Mouse (Mus musculus) embryonic fibroblast, embryonic 13.5 days (primary cell): ENCODE measurements around the gene C2cd4c.

Experiments used
- CTCF ChIP-seq: IDR thresholded peaks from 2 replicates; pipeline ENCODE4 v1.5.1; 2011; ENCODE audit warnings: mild to moderate bottlenecking, control low read depth, low read length, moderate library complexity, borderline replicate concordance; ENCODE audit not compliant: insufficient read depth
- POLR2A ChIP-seq: IDR thresholded peaks from 2 replicates; pipeline ENCODE4 v1.6.1; 2011; ENCODE audit warnings: low read depth, mild to moderate bottlenecking, control low read depth, low read length, moderate library complexity

DNA sequence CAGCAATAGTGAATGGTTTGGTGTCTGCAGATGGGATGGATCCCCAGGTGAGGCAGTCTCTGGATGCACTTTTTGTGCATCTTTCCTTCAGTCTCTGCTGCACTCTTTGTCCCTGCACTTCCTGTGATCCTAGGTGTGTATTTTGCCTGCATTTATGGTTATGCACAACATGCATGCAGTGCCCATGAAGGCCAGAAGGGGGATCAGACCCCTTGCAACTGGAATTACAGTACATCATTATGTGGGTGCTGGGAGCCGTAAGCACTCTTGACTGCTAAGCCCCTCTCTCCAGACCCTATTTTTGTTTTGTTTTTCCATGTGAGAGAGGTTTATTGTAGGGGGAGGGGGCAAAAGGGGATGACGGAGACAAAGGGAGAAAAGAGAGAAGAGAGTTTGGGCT is 46.5 kb upstream of the C2cd4c start:
- TF ChIP-seq CTCF = no peak; the same call in 1 of the 2 replicates
- no peak for TF ChIP-seq POLR2A
